Mouse (Mus musculus) heart, embryonic 11.5 days (tissue): ENCODE data around the gene Gria1. TPM values are rescaled to one million over a fixed set of nuclear protein-coding genes. Genes with fewer than 3 reads are reported as not detected.

Source experiments
- ATAC-seq: fragments of 200-750 bp; cut with Nextera tagmentation; replicated peaks from 2 replicates; pipeline ENCODE4 v1.8.0; 2017; ENCODE audit warnings: moderate library complexity; ENCODE audit not compliant: insufficient number of reproducible peaks, low FRiP score, low TSS enrichment
- H3K27ac ChIP-seq: fragments of 300-500 bp; sonication (generic); 2 replicates; pipeline ENCODE4 v1.5.1; 2014; ENCODE audit warnings: mild to moderate bottlenecking, low read depth, low read length
- H3K27me3 ChIP-seq: fragments of 300-500 bp; sonication (generic); 2 replicates; pipeline ENCODE4 v1.6.1; 2014; ENCODE audit warnings: mild to moderate bottlenecking, low read length, mixed read lengths; ENCODE audit not compliant: control insufficient read depth, insufficient read depth
- H3K36me3 ChIP-seq: fragments of 300-500 bp; sonication (generic); 2 replicates; pipeline ENCODE4 v1.6.1; 2014; ENCODE audit warnings: mild to moderate bottlenecking, low read length, moderate library complexity, mixed read lengths; ENCODE audit not compliant: control insufficient read depth, insufficient read depth
- H3K4me1 ChIP-seq: fragments of 300-500 bp; sonication (generic); 2 replicates; pipeline ENCODE4 v1.6.1; 2014; ENCODE audit warnings: low read length; ENCODE audit not compliant: control insufficient read depth, insufficient read depth
- H3K4me2 ChIP-seq: fragments of 300-500 bp; sonication (generic); 2 replicates; pipeline ENCODE4 v1.6.1; 2014; ENCODE audit warnings: mild to moderate bottlenecking, moderate library complexity
- H3K4me3 ChIP-seq: fragments of 300-500 bp; sonication (generic); 2 replicates; pipeline ENCODE4 v1.5.1; 2014; ENCODE audit warnings: low read depth, low read length
- H3K9ac ChIP-seq: fragments of 300-500 bp; sonication (generic); 2 replicates; pipeline ENCODE4 v1.6.1; 2014; ENCODE audit warnings: mild to moderate bottlenecking, low read depth, low read length, moderate library complexity
- H3K9me3 ChIP-seq: fragments of 300-500 bp; sonication (generic); replicated peaks from 2 replicates; pipeline ENCODE4 v1.6.1; 2016; ENCODE audit warnings: low read length; ENCODE audit not compliant: control insufficient read depth
- WGBS: fragments of 180-500 bp; shearing (Covaris S2); extraction: QIAGEN DNeasy Blood & Tissue Kit; methylation state at CpG from one replicate; pipeline ENCODE4 v1.1.7; 2014; ENCODE audit not compliant: insufficient replicate concordance; 5-methylcytosine and 5-hydroxymethylcytosine counted together
- polyA plus RNA-seq: library from polyadenylated mRNA; unstranded; fragments of >200 nt; fragmentation: Nextera tagmentation; extraction: Ambion mirVana; gene quantifications from 2 replicates; pipeline ENCODE4 v1.2.1, GENCODE M21; 2014

The Gria1 gene
- polyA plus RNA-seq, 1 experiment from 2014 or later: 1.1 TPM

GRCm38 (mm10) chr11:57007790-57008189 is 3.4 kb upstream of the Gria1 start:
- H3K4me1 ChIP-seq: peaks cover 10% of the 10 kb centered on the region
- H3K4me3 ChIP-seq: no peak overlapping the region
- H3K27ac ChIP-seq: no peak overlapping the region
- H3K9ac ChIP-seq: no peak overlapping the region
- no peaks in the 10 kb centered on the region for H3K9me3 ChIP-seq
- H3K27me3 ChIP-seq: peaks cover 8% of the 10 kb centered on the region; the same call in 1 of the 2 replicates
- no peak overlapping the region for H3K4me2 ChIP-seq
- no peak for ATAC-seq
- WGBS: 47% methylated on average over 4 of the region's 4 CpGs
- no peaks in the 10 kb centered on the region for H3K36me3 ChIP-seq

- Histone ChIP-seq H3K36me3 (no peaks in the 10 kb centered on the region), H3K4me1 (peaks cover 8% of the 10 kb centered on the region), H3K27me3 (peaks cover 8% of the 10 kb centered on the region; the same call in 1 of the 2 replicates), H3K4me2 (no peak overlapping the region), H3K9me3 (no peaks in the 10 kb centered on the region), H3K9ac (no peak overlapping the region), H3K4me3 (no peak overlapping the region), H3K27ac (no peak overlapping the region)
- ATAC-seq: no peak
- 71% methylated on average over 6 of the region's 6 CpGs for WGBS
Observed at GRCm38 (mm10) chr11:57010611-57011010, 576 bp upstream of the Gria1 start.

- peaks cover 8% of the 10 kb centered on the region for H3K4me1 ChIP-seq
- 6% methylated on average over 11 of the region's 11 CpGs for WGBS
- no peaks in the 10 kb centered on the region for H3K9me3 ChIP-seq
- ATAC-seq: no peak
- H3K27ac ChIP-seq: no peak overlapping the region
- no peak overlapping the region for H3K9ac ChIP-seq
- peak overlapping the region; percentile 34 for H3K4me3 ChIP-seq
- H3K36me3 ChIP-seq: no peaks in the 10 kb centered on the region
- H3K27me3 ChIP-seq: peaks cover 8% of the 10 kb centered on the region; the same call in 1 of the 2 replicates
- H3K4me2 ChIP-seq: peak overlapping the region; percentile 64
Observed at GRCm38 (mm10) chr11:57011691-57012039, 478 bp downstream of the Gria1 start.

- H3K9ac ChIP-seq: no peak overlapping the region
- ATAC-seq: no peak
- H3K4me3 ChIP-seq: peak overlapping the region; percentile 34
- peak overlapping the region; percentile 64 for H3K4me2 ChIP-seq
- 47% methylated on average over 13 of the region's 13 CpGs for WGBS
- peaks cover 8% of the 10 kb centered on the region; the same call in 1 of the 2 replicates for H3K27me3 ChIP-seq
- no peak overlapping the region for H3K27ac ChIP-seq
- H3K9me3 ChIP-seq: no peaks in the 10 kb centered on the region
- H3K36me3 ChIP-seq: no peaks in the 10 kb centered on the region
- peaks cover 8% of the 10 kb centered on the region for H3K4me1 ChIP-seq
Observed at GRCm38 (mm10) chr11:57012287-57012921, 1.2 kb downstream of the Gria1 start.

GRCm38 (mm10) chr11:57013464-57014190 is 2.4 kb downstream of the Gria1 start:
- Histone ChIP-seq H3K9me3 (no peaks in the 10 kb centered on the region), H3K4me1 (peaks cover 4% of the 10 kb centered on the region), H3K9ac (no peak overlapping the region), H3K36me3 (no peaks in the 10 kb centered on the region), H3K27me3 (peaks cover 8% of the 10 kb centered on the region; the same call in 1 of the 2 replicates), H3K4me3 (no peak overlapping the region), H3K27ac (no peak overlapping the region), H3K4me2 (no peak overlapping the region)
- WGBS: 59% methylated on average over 9 of the region's 9 CpGs
- no peak for ATAC-seq

GRCm38 (mm10) chr11:57014396-57014795 is 3.2 kb downstream of the Gria1 start:
- no peak overlapping the region for H3K27ac ChIP-seq
- H3K4me1 ChIP-seq: no peaks in the 10 kb centered on the region
- no peaks in the 10 kb centered on the region for H3K36me3 ChIP-seq
- H3K9me3 ChIP-seq: no peaks in the 10 kb centered on the region
- 51% methylated on average over 6 of the region's 6 CpGs for WGBS
- no peak overlapping the region for H3K9ac ChIP-seq
- no peak overlapping the region for H3K4me3 ChIP-seq
- ATAC-seq: no peak
- H3K27me3 ChIP-seq: peaks cover 8% of the 10 kb centered on the region; the same call in 1 of the 2 replicates
- no peak overlapping the region for H3K4me2 ChIP-seq

GRCm38 (mm10) chr11:57018536-57018935 is 7.3 kb downstream of the Gria1 start:
- no peak for ATAC-seq
- Histone ChIP-seq H3K9me3 (no peaks in the 10 kb centered on the region), H3K4me1 (no peaks in the 10 kb centered on the region), H3K36me3 (no peaks in the 10 kb centered on the region), H3K9ac (no peak overlapping the region), H3K4me3 (no peak overlapping the region), H3K27me3 (no peaks in the 10 kb centered on the region), H3K4me2 (no peak overlapping the region), H3K27ac (no peak overlapping the region)
- WGBS: 67% methylated on average over 4 of the region's 4 CpGs

- Histone ChIP-seq H3K4me1 (no peaks in the 10 kb centered on the region), H3K9me3 (no peaks in the 10 kb centered on the region), H3K27ac (no peak overlapping the region), H3K9ac (no peak overlapping the region), H3K36me3 (no peaks in the 10 kb centered on the region), H3K27me3 (no peaks in the 10 kb centered on the region), H3K4me3 (no peak overlapping the region), H3K4me2 (no peak overlapping the region)
- 61% methylated on average over 4 of the region's 4 CpGs for WGBS
- ATAC-seq: no peak
Observed at GRCm38 (mm10) chr11:57022400-57022799, 11.2 kb downstream of the Gria1 start.
